Mouse (Mus musculus) gastrocnemius, adult 8-10 months (tissue): Measurements from ENCODE around the gene Tfpt. TPM values are rescaled to one million over a fixed set of nuclear protein-coding genes. Genes with fewer than 3 reads are reported as not detected.

Experiments used
- DNase-seq, 2 experiments: peaks; one replicate each; pipeline ENCODE4 v3.0.0; 2022; ENCODE audit warnings: low spot score in 2 of 2
- total RNA-seq, 4 experiments: library from RNA; stranded (reverse); gene quantifications; 2 replicates each; pipeline ENCODE4 v1.2.4; 2022

The Tfpt gene
- total RNA-seq = 10 to 100 TPM; 10.9 to 13.9 (median 13.3) TPM

DNA sequence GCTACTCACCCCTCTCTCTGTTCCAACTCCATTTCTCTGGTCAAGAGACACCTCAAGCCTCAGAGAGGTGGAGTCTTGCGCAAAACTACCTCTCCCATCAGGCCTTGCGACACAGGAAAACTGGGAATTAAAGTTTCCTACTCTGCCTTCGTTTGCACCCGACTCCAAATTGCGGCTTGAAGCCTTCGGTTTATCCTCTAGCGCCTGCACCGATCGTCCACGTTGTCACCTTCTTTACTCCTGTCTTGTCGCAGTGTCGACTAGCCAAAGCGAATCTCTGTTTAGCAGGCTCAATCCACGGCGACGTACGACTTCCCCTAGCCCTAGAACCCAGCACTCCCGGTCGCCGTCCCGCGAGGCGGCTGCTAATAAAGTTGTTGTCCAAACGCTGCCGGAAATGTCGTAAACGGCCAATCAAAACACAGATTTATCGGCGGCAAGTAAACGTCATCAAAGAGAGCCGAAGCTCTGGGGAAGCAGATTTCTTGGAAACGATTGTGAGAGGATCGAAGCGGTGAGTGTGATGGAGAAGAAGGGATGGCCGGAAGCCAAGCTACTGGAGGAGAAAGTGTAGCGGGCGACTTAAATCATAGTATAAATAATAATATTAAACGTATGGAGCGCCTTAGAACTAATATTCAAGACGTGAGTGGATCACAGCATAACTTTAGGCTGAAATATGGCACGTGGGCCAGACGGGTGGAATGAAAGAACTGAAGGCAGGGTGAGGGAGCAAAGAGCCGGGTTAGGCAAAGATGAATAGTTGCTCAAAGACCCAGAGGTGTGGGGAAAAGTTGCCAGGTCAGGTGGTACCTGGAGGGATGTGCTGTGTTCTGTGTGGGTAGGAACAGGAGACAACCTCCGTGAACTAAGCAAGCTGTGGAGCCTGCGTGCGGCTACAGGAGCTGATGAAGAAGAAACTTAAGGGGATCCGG lies at the start of gene Tfpt, which contains the start of gene Prpf31:
Gene Tfpt, minus strand, starts transcription at position 387 of the 935 bp plus-strand sequence.
Gene Prpf31, plus strand, starts transcription at position 443 of the 935 bp plus-strand sequence.
- DNase-seq = peak; percentile 80 to 85

DNA sequence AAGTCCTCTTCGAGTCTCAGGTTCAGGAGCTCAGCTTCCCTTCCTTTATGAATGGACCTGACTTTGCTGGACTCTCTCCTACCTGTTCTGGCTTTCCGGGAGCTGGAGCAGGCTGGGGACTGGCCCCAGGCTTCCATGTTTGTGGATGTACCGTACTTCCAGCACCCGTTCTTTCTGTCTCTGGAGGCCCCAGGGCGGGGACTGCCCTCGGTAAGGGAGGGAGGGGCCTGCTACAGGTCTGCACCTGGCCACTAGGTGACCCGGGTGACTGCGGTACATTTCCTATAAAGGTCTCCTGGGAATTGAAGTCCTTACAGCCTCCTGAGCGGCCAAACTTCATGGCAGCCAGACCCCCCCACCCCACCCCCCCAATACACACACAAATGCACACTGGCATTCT lies 47.6 kb upstream of the Tfpt start, which contains the start of gene Tmc4:
Gene Tmc4, minus strand, starts transcription at position 212 of the 400 bp plus-strand sequence.
- no peak for DNase-seq

GRCm38 (mm10) chr7:3676371-3676770 lies 46.6 kb upstream of the Tfpt start:
- DNase-seq = no peak

GRCm38 (mm10) chr7:3675228-3675548 lies 45.5 kb upstream of the Tfpt start:
- no peak for DNase-seq

DNA sequence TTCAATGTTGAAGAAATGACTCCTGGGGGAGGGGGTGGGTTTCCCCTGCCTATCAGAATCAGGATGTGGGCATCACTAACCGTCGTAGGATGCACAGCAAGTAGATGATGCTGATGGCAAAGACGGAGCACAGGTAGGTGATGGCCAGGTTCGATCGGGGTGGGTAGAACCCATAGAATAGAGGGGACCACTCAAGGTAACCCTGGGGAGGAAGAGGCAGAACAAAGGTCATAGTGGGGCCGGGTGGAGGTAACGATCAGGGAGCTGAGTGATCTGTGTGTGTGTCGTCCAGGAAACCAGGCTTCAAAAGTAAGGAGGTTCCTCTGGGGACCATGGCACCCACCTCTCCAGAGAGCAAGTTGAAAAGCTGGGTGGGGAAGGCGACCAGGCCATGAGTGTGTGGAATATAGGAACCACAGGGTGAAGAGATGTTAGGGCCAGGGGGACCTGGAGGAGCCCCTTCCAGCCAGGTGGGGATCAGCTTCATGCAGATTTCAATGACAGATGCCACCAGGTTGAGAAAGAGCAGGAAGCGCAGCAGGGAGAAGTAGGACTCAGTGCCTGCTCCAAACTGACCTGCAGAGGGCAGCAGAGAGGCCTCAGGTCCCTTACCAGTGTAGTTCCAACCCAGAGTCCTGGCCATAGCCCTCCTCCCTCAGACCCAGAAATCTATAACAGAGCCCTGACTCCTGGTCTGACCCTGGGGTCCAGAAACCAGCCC lies 44.9 kb upstream of the Tfpt start:
- DNase-seq = peak; percentile 35 to 62

DNA sequence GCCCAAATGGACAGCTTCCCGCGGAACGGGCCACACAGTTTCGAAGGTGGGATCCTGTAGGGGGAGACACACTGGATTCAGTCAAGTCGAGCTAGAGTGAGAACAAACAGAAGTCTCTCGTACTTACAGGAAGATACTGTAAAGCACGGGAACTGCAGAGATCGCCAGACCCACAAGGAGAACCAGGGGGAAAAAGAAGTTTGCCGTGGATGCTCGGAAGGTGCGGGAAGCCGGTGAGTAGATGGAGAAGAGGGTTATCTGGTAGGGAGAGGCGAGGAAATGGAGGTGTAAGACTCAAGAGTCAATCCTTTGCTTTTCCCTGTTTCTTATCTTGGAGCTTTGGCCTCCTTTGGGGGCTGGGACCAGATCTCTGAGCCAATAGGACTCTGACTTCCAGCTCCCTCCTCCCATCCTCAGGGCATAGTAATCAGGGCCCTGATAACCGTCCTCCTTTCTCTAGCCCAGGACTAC lies 37.2 kb upstream of the Tfpt start:
- DNase-seq = no peak

DNA sequence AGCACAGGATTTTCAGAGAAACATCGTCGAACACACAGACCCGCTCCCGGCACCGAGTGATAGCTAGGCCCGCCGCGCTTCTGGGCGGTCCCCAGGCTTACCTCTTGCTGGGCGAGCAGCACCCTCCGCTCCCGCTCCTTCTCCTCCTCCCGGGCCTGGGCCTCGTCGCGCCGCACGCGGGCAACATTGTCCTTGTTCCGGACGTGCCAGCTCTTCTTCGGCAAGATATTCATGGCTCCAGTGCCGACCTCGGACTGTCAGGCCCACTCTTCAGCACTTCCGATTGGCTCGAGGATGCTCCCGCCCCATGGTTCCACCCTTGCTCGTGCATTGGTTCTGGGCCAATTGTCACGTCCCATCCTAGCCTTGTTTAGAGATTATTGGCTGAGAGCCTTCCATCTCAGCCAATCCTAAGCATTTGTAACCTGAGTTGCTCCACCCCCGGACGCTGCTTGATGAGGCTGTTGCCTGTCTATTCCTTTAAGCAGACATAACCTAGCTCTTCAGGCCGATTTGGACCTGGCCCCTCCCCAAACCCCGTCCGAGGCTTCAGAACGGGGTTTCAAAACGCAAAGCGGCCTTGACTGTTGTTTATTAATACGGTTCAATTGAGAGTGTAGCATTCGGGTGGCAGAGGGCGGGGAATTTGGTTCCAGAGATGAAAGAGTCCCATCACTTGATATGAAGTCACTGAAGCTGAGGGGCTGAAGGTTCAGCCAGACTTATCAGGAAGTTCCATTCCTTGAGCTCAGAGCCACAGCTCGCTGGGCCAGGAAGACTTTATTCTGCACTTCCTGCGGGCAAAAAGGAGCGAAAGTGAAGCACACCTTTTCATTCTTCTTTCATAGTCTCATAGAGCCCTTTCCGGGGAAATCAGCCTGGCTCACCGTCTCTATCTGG lies 35.7 kb upstream of the Tfpt start, which contains the start of gene Leng1:
Gene Leng1, minus strand, starts transcription at position 626 of the 900 bp plus-strand sequence.
- DNase-seq = peak; percentile 95

GRCm38 (mm10) chr7:3664524-3665214 lies 34.9 kb upstream of the Tfpt start:
- no peak for DNase-seq

- DNase-seq = no peak
These were observed 28.8 kb upstream of the Tfpt start for GRCm38 (mm10) chr7:3658578-3658977.

DNA sequence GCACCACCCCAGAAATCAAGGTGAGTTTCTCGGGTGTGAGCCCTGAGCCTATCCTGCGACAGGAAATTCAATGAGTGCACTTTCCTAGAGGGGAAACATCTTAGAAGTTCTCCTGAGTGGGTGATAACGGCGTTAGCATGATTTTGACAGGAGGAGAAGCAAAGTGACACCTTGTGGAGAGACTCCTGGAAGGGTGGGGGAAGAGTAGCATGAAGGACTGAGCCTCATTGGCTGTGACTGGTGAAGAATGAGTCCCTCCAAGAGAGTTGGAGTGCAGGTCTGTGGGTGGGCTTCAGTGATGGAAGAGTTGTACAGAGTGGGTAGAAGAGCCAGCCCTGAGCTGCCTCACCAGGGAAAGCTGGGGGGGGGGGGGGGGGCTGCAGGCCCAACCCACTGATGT lies 27.2 kb upstream of the Tfpt start:
- DNase-seq = no peak

DNA sequence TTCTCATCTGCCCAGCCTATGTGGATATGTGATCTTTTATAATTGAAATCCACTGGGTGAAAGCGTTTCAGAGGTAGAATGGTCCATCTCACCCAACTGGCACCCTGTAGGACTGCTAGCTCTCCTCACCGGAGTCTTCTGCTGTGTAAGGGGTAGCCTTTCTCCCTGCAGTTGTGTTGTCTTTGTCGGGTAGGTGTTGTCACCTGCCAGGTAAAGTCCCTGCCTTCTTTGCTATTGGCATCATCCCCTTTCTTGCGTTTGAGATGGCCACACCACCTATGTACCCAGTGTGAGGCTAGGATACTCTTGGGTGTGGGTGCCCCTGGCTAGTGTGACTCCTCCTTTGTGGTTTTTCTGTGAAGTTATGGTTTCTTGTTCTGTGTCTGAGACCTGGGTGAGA lies 16.9 kb upstream of the Tfpt start:
- DNase-seq = no peak

DNA sequence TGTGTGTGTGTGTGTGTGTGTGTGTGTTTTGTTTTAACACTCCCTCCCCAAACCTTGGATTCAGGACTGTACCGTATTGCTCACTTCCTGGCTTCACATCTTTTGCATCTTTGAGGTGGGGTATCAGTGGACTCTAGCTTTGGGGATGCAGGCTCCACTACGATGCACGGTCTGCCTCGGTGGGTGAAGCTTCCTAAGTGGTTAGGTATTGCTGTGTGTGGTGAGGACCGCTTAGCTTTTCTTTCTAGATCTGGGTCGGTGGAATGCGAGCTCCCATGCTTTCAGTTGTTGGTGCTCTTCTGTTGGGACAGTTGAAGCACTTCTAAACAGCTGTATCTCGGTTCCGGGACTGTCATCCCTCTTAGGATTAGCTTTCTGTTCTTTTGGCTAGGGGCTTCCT lies 16.5 kb upstream of the Tfpt start:
- DNase-seq = no peak

DNA sequence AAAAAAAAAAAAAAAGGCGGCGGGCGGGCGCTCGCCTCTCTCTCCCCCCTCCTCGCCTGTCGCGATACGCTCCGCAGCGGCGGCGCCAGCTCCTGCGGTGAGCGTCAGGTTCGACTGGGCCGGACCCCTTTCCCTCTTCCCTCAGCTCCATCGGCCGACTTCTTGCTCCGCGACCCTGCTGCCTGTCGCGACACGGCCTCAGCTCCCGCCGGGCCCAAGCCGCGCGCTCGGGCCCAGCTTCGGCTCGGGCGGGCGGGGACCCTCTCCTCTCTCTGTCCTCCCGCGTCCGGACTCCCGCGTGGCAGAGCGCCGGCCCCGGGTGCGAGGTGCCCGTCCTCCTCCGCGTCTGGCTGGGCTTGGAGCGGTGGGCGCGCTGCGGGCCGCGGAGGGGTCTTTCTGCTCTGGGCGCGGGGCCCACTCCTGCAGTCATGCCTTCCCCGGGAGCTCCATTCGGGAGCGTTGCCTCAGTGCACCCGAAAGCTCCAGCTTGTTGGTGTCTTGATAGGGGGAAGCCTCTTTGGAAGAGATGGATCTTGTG lies 15.8 kb upstream of the Tfpt start:
- no peak for DNase-seq

GRCm38 (mm10) chr7:3644672-3645487 lies 15.2 kb upstream of the Tfpt start, which contains the start of gene Cnot3:
TSS of gene Cnot3 (plus strand) at chr7:3645268.
- peak; percentile 97 to 99 for DNase-seq

DNA sequence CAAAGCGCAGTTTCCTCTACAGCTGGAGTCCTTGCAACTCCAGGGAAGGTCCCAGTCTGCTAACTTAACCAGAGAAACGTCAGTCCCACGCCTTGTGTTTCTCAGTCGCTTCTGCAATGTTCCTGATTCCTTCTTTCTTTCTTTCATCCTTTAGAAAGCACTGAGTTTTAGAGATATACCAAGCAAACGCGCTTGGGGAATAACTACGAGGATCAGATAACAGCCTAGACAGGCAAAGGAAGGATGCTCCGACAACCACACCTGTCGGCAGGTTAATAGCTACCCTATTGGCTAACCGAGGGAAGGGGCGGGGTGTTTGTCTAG lies 14.6 kb upstream of the Tfpt start:
- DNase-seq = no peak

- no peak for DNase-seq
These were observed 14.1 kb upstream of the Tfpt start for GRCm38 (mm10) chr7:3643843-3644242.

GRCm38 (mm10) chr7:3643412-3643811 lies 13.7 kb upstream of the Tfpt start:
- DNase-seq = no peak

DNA sequence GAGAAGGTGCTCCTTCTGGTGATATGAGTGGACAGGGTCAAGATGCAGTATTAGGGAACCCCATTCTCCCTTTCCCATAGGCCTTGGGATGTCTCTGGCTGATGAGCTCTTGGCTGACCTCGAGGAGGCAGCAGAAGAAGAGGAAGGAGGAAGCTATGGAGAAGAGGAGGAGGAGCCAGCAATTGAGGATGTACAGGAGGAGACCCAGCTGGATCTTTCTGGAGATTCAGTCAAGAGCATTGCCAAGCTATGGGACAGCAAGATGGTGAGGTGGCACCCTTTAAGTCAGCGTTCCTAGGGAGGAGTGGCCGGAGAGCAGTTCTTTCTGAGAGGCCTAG lies 718 bp upstream of the Tfpt start:
- no peak for DNase-seq

GRCm38 (mm10) chr7:3629030-3629429 lies 699 bp downstream of the Tfpt start:
- no peak for DNase-seq
